Mouse (Mus musculus) stomach, postnatal 0 days (tissue): ENCODE measurements around the gene Zic4.

Experiments used
- CTCF ChIP-seq: IDR thresholded peaks from 2 replicates; pipeline ENCODE4 v1.5.1; 2016; ENCODE audit warnings: antibody characterized with exemption, low read depth, mild to moderate bottlenecking, moderate library complexity
- EP300 ChIP-seq: optimal IDR thresholded peaks from 2 replicates; pipeline ENCODE3; 2016; ENCODE audit warnings: antibody characterized with exemption

- no peak for TF ChIP-seq CTCF
- TF ChIP-seq EP300, result no peak
Measured at GRCm38 (mm10) chr9:91383441-91384135, 21.4 kb downstream of the Zic4 start.
